Comparison of ENCODE assay signal across 8 mouse cellular contexts in the genomic region with DNA sequence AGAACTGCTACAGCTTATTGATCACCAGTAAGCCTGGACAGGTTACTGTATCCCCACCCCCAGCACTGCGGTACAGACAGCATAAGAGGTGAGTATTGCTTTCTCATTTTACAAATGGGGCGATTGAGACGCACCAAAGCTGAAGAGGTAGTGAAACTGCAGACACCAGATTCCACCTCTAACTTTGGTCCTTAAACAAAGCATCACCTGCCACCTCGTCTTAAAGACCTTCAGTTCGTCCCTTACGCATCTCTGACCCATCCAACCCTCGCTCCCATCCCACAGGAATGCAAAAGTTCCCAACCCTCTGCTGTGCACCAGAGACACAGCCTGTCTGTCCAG. TPM values are rescaled to one million over a fixed set of nuclear protein-coding genes. Genes with fewer than 3 reads are reported as not detected.
DNase-seq lines count a peak whose midpoint lies in the region; ATAC-seq and TF ChIP-seq lines count a peak whose summit lies in the region.
"Had no signal": no experiment of that assay in that cellular context is flagged by ENCODE, and none has a peak within 500 bp of the region (broad histone marks: within the 10 kb centered on the region; RNA-seq: fewer than 3 reads in every experiment).

No protein-coding gene starts in this region.

- H3K36me3 ChIP-seq in lung, postnatal 0 days (ENCODE audit: insufficient read depth, low read length), result no peaks in the 10 kb centered on the region
- no peaks in the 10 kb centered on the region for H3K36me3 ChIP-seq in forebrain, embryonic 12.5 days (replicated peaks)
- no peaks in the 10 kb centered on the region for H3K36me3 ChIP-seq in limb, embryonic 12.5 days
- no peaks in the 10 kb centered on the region for H3K36me3 ChIP-seq in small intestine, adult 2 months (ENCODE audit: control insufficient read depth, insufficient read depth, low read length)

- no peak for DNase-seq in lung, postnatal 0 days (ENCODE audit: low spot score)
- no peak for DNase-seq in lung, postnatal 25 days (ENCODE audit: low spot score)
- DNase-seq in kidney, postnatal 14 days, result no peak

- 32% methylated on average over 7 of the region's 7 CpGs for WGBS in lung, postnatal 0 days
- 50% methylated on average over 7 of the region's 7 CpGs for WGBS in forebrain, embryonic 12.5 days
- 43% methylated on average over 7 of the region's 7 CpGs for WGBS in limb, embryonic 12.5 days
- 13% methylated on average over 7 of the region's 7 CpGs for WGBS in small intestine, adult 2 months

- TF ChIP-seq CTCF in lung, postnatal 0 days (IDR thresholded peaks at IDR 0.05), result no peak
- TF ChIP-seq CTCF in small intestine, adult 2 months (IDR thresholded peaks at IDR 0.05; ENCODE audit: extremely low read depth, insufficient read length, insufficient replicate concordance, low read depth, low read length), result no peak

- H3K27me3 ChIP-seq in lung, postnatal 0 days (replicated peaks; ENCODE audit: insufficient read depth, low read length), result no peaks in the 10 kb centered on the region
- peaks cover 19% of the 10 kb centered on the region for H3K27me3 ChIP-seq in forebrain, embryonic 12.5 days
- H3K27me3 ChIP-seq in limb, embryonic 12.5 days, result peaks cover 56% of the 10 kb centered on the region
- H3K27me3 ChIP-seq in small intestine, adult 2 months (ENCODE audit: control insufficient read depth, insufficient read depth, low read length), result no peaks in the 10 kb centered on the region

- H3K27ac ChIP-seq in lung, postnatal 0 days (ENCODE audit: low read length), result 0 out of 2 replicates have a peak overlapping the region, but pooled peaks have one; percentile 81
- peak overlapping the region; percentile 77; the same call in 1 of the 2 replicates for H3K27ac ChIP-seq in forebrain, embryonic 12.5 days
- H3K27ac ChIP-seq in limb, embryonic 12.5 days, result no peak overlapping the region
- H3K27ac ChIP-seq in small intestine, adult 2 months (ENCODE audit: insufficient read depth, low read depth, low read length), result peak overlapping the region; percentile 88

- peaks cover 9% of the 10 kb centered on the region; the same call in 1 of the 2 replicates for H3K4me1 ChIP-seq in lung, postnatal 0 days (ENCODE audit: insufficient read depth, low read depth, low read length)
- peaks cover 43% of the 10 kb centered on the region for H3K4me1 ChIP-seq in forebrain, embryonic 12.5 days
- peaks cover 10% of the 10 kb centered on the region for H3K4me1 ChIP-seq in limb, embryonic 12.5 days (replicated peaks)
- peaks cover 35% of the 10 kb centered on the region for H3K4me1 ChIP-seq in small intestine, adult 2 months (ENCODE audit: control insufficient read depth, insufficient read depth, insufficient read length, low read length)

- peak overlapping the region; percentile 95 for H3K4me2 ChIP-seq in lung, postnatal 0 days (replicated peaks; ENCODE audit: low read depth, low read length)
- H3K4me2 ChIP-seq in forebrain, embryonic 12.5 days, result peak overlapping the region; percentile 87
- H3K4me2 ChIP-seq in limb, embryonic 12.5 days, result peak overlapping the region; percentile 95

- TF ChIP-seq EP300 in lung, postnatal 0 days (IDR thresholded peaks at IDR 0.05), result no peak

- H3K4me3 ChIP-seq in lung, postnatal 0 days (ENCODE audit: low read depth, low read length), result peak overlapping the region; percentile 63
- peak overlapping the region; percentile 75 for H3K4me3 ChIP-seq in forebrain, embryonic 12.5 days (replicated peaks)
- H3K4me3 ChIP-seq in limb, embryonic 12.5 days (replicated peaks), result peak overlapping the region; percentile 66
- H3K4me3 ChIP-seq in small intestine, adult 2 months (ENCODE audit: low read depth, low read length), result peak overlapping the region; percentile 91

- no peaks in the 10 kb centered on the region for H3K9me3 ChIP-seq in lung, postnatal 0 days (ENCODE audit: low read length)
- H3K9me3 ChIP-seq in forebrain, embryonic 12.5 days, result no peaks in the 10 kb centered on the region
- H3K9me3 ChIP-seq in limb, embryonic 12.5 days, result no peaks in the 10 kb centered on the region

- no peak overlapping the region for H3K9ac ChIP-seq in lung, postnatal 0 days (replicated peaks; ENCODE audit: low read depth)
- peak overlapping the region; percentile 78 for H3K9ac ChIP-seq in forebrain, embryonic 12.5 days
- H3K9ac ChIP-seq in limb, embryonic 12.5 days (replicated peaks), result no peak overlapping the region

- no peak for TF ChIP-seq POLR2A in small intestine, adult 2 months (IDR thresholded peaks at IDR 0.05; ENCODE audit: low read depth, low read length)

- ATAC-seq in lung, postnatal 0 days, result no peak
- ATAC-seq in forebrain, embryonic 12.5 days (ENCODE audit: low FRiP score), result no peak
- ATAC-seq in limb, embryonic 12.5 days (ENCODE audit: insufficient number of reproducible peaks, insufficient read depth, low FRiP score, low TSS enrichment, low read depth), result 0 out of 2 replicates have a peak, but pooled peaks have one; percentile 11
- no peak for ATAC-seq in activated CD4-positive, CD25-positive, alpha-beta regulatory T cell, adult 4 months

RNA-seq across cellular contexts. Expression of gene Acss1, which starts 1.6 kb away (rescaled TPM):
- 12.9 and 13.4 TPM in 2 replicates for polyA plus RNA-seq in lung, postnatal 0 days (2015; fragmentation: Nextera tagmentation; extraction: Ambion mirVana)
- polyA plus RNA-seq in forebrain, embryonic 12.5 days (2016; fragmentation: Nextera tagmentation; extraction: Ambion mirVana), result 43.4 and 54.8 TPM in 2 replicates
- polyA plus RNA-seq in limb, embryonic 12.5 days (2016; fragmentation: Nextera tagmentation; extraction: Ambion mirVana), result 4.8 and 5.2 TPM in 2 replicates
- 133 and 151 TPM in 2 replicates for polyA plus RNA-seq in small intestine, adult 2 months (2012; rRNA removed)
- 10 to 100 TPM; 13.5 to 13.6 TPM for polyA plus RNA-seq in activated CD4-positive, CD25-positive, alpha-beta regulatory T cell, adult 4 months (2017; shearing (Covaris generic))

RNA-seq across cellular contexts. Expression of gene Vsx1, which starts 22.5 kb away (rescaled TPM):
- polyA plus RNA-seq in lung, postnatal 0 days (2015; fragmentation: Nextera tagmentation; extraction: Ambion mirVana), result not detected in 2 replicates
- polyA plus RNA-seq in forebrain, embryonic 12.5 days (2016; fragmentation: Nextera tagmentation; extraction: Ambion mirVana), result 0.06 and 0.11 TPM in 2 replicates
- not detected in 2 replicates for polyA plus RNA-seq in limb, embryonic 12.5 days (2016; fragmentation: Nextera tagmentation; extraction: Ambion mirVana)
- polyA plus RNA-seq in small intestine, adult 2 months (2012; rRNA removed), result not detected in 2 replicates
- not detected for polyA plus RNA-seq in activated CD4-positive, CD25-positive, alpha-beta regulatory T cell, adult 4 months (2017; shearing (Covaris generic))
- polyA plus RNA-seq: inflammation-experienced regulatory T-cells, adult 6 months had no signal

RNA-seq across cellular contexts. Expression of gene Apmap, which starts 58.3 kb away (rescaled TPM):
- 44.1 and 50.7 TPM in 2 replicates for polyA plus RNA-seq in lung, postnatal 0 days (2015; fragmentation: Nextera tagmentation; extraction: Ambion mirVana)
- 35.7 and 36.4 TPM in 2 replicates for polyA plus RNA-seq in forebrain, embryonic 12.5 days (2016; fragmentation: Nextera tagmentation; extraction: Ambion mirVana)
- polyA plus RNA-seq in limb, embryonic 12.5 days (2016; fragmentation: Nextera tagmentation; extraction: Ambion mirVana), result 23.0 and 23.2 TPM in 2 replicates
- 28.5 and 37.7 TPM in 2 replicates for polyA plus RNA-seq in small intestine, adult 2 months (2012; rRNA removed)
- 10 to 100 TPM; 16.9 to 18.8 TPM for polyA plus RNA-seq in activated CD4-positive, CD25-positive, alpha-beta regulatory T cell, adult 4 months (2017; shearing (Covaris generic))
